Mouse (Mus musculus): ENCODE measurements at regions not wholly inside any gene's neighbourhood (a gene's known extent, or its start where the extent isn't known, plus 50 kb on each side); places are given as distances from the start of the nearest gene placed in this dataset.

GRCm38 (mm10) chr4:105384826-105385225, 227.7 kb downstream of the Plpp3 start:
- no peak for DNase-seq (ENCODE audit: extremely low read depth, insufficient read length, low spot score)

- DNase-seq (ENCODE audit: extremely low read depth, insufficient read length, low spot score): no peak
Measured at GRCm38 (mm10) chr4:105385481-105385880, 228.3 kb downstream of the Plpp3 start.

GRCm38 (mm10) chr4:105390378-105390777, 233.2 kb downstream of the Plpp3 start:
- DNase-seq (ENCODE audit: extremely low read depth, insufficient read length, low spot score): no peak

- no peak for DNase-seq (ENCODE audit: extremely low read depth, insufficient read length, low spot score)
Measured at GRCm38 (mm10) chr4:105394366-105394765, 237.2 kb downstream of the Plpp3 start.

- no peak for DNase-seq (ENCODE audit: extremely low read depth, insufficient read length, low spot score)
Measured at GRCm38 (mm10) chr4:105397451-105397850, 240.3 kb downstream of the Plpp3 start.

GRCm38 (mm10) chr4:105402021-105402420, 244.9 kb downstream of the Plpp3 start:
- DNase-seq (ENCODE audit: extremely low read depth, insufficient read length, low spot score): no peak

GRCm38 (mm10) chr4:105403169-105403568, 246.0 kb downstream of the Plpp3 start:
- DNase-seq (ENCODE audit: extremely low read depth, insufficient read length, low spot score): peak; percentile 69

- DNase-seq (ENCODE audit: extremely low read depth, insufficient read length, low spot score): no peak
Measured at GRCm38 (mm10) chr4:105403686-105404085, 246.5 kb downstream of the Plpp3 start.

- DNase-seq (ENCODE audit: extremely low read depth, insufficient read length, low spot score): no peak
Measured at GRCm38 (mm10) chr4:105405728-105406127, 248.6 kb downstream of the Plpp3 start.

GRCm38 (mm10) chr4:105406786-105407464, 249.8 kb downstream of the Plpp3 start:
- no peak for DNase-seq (ENCODE audit: extremely low read depth, insufficient read length, low spot score)

- no peak for DNase-seq (ENCODE audit: extremely low read depth, insufficient read length, low spot score)
Measured at GRCm38 (mm10) chr4:105408896-105409295, 251.7 kb downstream of the Plpp3 start.

- no peak for DNase-seq (ENCODE audit: extremely low read depth, insufficient read length, low spot score)
Measured at GRCm38 (mm10) chr4:105417166-105417565, 260.0 kb downstream of the Plpp3 start.

- no peak for DNase-seq (ENCODE audit: extremely low read depth, insufficient read length, low spot score)
Measured at GRCm38 (mm10) chr4:105422466-105422865, 265.3 kb downstream of the Plpp3 start.

- DNase-seq (ENCODE audit: extremely low read depth, insufficient read length, low spot score): no peak
Measured at GRCm38 (mm10) chr4:105423727-105424201, 266.6 kb downstream of the Plpp3 start.

- DNase-seq (ENCODE audit: extremely low read depth, insufficient read length, low spot score): no peak
Measured at GRCm38 (mm10) chr4:105425086-105425485, 267.9 kb downstream of the Plpp3 start.

- no peak for DNase-seq (ENCODE audit: extremely low read depth, insufficient read length, low spot score)
Measured at GRCm38 (mm10) chr4:105427581-105427980, 270.4 kb downstream of the Plpp3 start.

- DNase-seq (ENCODE audit: extremely low read depth, insufficient read length, low spot score): no peak
Measured at GRCm38 (mm10) chr4:105429381-105430100, 272.4 kb downstream of the Plpp3 start.

- no peak for DNase-seq (ENCODE audit: extremely low read depth, insufficient read length, low spot score)
Measured at GRCm38 (mm10) chr4:105432461-105432860, 275.3 kb downstream of the Plpp3 start.

- DNase-seq (ENCODE audit: extremely low read depth, insufficient read length, low spot score): no peak
Measured at GRCm38 (mm10) chr4:105437141-105437540, 280.0 kb downstream of the Plpp3 start.

GRCm38 (mm10) chr4:105449046-105449860, 292.1 kb downstream of the Plpp3 start:
- DNase-seq (ENCODE audit: extremely low read depth, insufficient read length, low spot score): peak; percentile 7

- DNase-seq (ENCODE audit: extremely low read depth, insufficient read length, low spot score): peak; percentile 11
Measured at GRCm38 (mm10) chr4:105450881-105451280, 293.7 kb downstream of the Plpp3 start.
